Mouse (Mus musculus) layer of hippocampus, adult 9-11 months (tissue): Measurements from ENCODE around the gene 4930432M17Rik.

Source experiments
- DNase-seq: peaks from one replicate; pipeline ENCODE4 v3.0.0; 2022

4930432M17Rik gene

GRCm38 (mm10) chr3:121678935-121679334 lies 8.4 kb downstream of the 4930432M17Rik start:
- DNase-seq, result no peak

DNA sequence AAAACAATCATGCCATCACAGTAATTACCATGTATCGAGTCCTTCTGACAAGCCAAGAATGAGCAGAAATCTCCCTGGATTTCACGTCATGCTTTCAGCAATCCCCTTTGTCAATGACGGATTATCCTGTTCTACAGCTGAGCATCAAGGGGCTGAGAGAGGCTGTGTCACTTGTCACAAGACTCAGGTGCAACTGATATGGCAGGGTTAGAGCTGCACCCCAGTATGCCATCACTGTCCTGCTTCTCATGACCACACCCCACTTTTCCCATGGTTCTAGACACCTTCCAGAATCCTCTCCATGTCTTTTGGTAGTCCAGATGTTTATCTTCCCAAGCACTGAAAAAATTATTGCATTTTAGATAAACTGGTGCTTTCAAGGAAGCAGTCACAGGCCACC lies 8.9 kb downstream of the 4930432M17Rik start:
- no peak for DNase-seq

DNA sequence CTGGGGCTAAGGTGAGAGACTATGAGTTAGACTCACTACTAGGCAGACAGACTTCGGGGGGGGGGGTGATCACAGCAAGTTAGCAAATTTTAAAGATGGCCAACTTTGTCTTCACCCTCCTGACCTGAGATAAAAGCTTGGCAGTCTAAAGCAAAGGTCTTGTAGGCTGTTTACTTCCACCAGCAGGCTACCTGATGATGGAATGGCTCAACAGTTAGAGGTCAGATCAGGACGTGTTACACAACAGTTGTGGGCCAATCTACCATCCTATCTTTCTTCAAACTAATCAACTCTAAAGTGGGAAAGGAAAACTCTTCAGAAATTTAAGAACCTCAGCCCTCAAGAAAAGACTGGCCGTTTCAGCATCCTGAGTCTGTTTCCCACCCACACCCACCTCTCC lies 9.6 kb downstream of the 4930432M17Rik start:
- DNase-seq, result no peak

DNA sequence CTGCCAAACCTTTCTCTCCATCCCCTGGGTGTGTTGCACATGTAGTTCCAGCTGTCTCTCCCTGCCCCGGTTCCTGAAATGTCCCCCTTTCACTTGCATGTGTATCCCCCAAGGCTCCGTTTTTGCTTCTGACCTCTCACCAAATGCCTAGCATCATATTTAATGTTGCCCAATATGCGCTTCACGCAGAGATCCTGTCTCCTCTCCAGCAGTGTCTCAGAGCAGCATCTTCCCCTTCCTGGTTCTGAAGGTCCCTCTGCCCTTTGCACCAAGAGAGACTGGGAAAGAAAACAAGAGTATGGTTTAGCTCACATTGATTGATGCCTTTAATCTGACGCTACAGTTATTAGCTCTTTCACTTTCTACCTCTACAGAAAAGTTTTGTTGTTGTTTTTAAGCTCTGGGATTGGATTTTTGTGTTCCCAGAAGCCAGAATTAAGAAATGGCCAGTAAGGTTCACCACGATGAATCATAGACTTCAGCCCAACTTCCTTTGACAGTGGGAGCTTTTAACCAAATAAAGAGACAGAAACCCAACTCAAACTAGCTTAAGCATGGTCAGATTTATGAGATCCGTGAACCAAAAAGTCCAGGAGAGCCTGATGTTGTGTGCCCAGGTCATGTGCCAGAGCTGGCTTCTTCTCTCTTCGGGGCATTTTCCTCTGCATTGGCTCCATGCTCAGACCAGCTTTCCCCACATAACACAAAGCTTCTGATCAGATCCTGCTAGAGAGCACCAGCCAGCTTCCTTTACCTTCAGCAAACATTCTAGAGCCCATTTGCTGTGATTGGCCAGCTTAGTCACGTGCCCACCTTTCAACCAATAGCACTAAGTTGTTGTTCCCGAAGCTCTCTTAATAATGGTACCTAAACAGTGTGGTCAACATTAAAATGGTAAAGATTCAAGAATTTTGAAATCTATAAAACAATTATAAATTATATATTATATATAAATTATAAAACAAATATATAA lies 12.2 kb downstream of the 4930432M17Rik start:
- no peak for DNase-seq

- DNase-seq, result no peak
Observed at GRCm38 (mm10) chr3:121684552-121684951, 14.0 kb downstream of the 4930432M17Rik start.

DNA sequence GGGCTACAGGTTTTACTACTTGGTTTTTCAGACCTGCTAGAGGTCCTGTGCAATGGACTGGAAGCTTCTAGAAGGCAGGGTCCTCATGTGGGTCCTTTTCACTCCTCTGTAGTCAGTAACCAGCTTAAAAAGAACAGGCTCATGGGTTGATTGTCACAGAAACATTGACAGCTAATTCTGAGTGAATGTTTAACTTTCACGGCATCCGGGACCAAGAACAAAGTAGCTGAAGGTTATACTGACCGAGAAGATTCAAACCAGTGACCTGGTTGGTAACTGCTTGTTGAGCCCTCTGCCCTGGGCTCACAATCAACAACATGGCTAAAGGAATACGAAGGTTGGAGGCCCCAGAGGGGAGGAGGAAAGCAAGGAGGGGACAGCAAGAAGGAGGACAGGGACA lies 14.4 kb downstream of the 4930432M17Rik start:
- DNase-seq, result no peak

- DNase-seq, result no peak
Observed at GRCm38 (mm10) chr3:121685985-121686384, 15.4 kb downstream of the 4930432M17Rik start.

DNA sequence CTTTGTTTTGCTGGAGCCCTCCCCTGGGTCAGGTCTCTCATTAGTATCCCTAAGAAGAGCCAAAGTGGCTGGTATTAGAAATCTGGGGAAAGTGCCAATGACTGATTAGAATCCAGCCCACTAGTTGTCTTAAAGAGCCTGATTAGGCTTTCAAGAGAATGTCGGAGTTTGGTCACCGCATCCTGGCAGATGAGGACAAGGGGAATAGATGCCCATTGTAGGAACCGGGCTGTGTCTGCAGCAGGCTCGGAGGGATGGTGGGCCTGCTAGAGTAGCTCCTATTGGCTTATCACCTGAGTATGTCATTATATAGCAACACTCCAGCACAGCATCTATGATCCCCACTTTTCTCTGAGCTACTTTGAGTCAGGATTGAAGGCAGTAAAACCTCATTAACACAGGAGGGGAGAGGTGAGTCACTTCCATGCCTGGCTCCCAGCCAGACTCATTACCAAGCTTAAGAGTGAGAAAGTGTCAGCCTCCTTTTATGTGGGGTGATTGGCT lies 15.9 kb downstream of the 4930432M17Rik start:
- peak; percentile 28 for DNase-seq

DNA sequence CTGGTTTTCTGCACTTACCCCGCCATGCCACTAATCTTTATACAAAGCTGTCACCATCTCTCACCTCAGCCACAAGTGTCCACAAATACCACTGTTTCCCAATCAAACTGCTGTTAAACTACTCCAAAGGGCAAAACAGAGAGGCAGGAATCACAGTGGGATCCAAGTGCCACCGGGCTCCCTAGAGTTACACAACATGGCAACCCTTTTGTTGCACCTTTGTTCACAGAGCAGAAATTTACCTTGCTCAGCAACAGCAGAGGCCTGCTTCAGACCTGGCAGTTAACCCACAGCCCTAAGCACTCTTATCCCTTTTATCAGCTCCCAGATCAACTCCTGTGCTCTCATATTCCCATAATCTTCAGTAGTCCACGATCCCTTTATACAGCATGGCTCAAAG lies 17.2 kb downstream of the 4930432M17Rik start:
- no peak for DNase-seq

GRCm38 (mm10) chr3:121689029-121689428 lies 18.5 kb downstream of the 4930432M17Rik start:
- no peak for DNase-seq

DNA sequence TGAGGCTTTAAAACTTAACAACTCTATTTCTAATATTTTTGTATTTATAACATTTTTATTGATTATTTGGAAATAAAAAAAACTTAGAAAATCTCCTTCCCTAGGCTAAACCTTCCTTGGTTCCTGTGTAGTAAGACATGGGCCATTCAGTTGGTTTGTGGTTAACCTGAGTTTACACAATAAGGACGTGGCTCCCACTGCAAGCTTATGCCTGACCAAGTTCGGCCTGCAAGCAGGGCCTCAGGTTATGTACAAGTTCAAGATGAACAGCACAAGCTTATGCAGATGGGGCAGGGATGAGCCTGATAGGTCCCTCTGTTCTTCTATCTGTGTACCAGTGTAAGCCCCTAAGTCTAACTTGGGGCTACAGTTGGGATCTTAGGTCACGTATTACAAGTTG lies 19.1 kb downstream of the 4930432M17Rik start:
- no peak for DNase-seq

DNA sequence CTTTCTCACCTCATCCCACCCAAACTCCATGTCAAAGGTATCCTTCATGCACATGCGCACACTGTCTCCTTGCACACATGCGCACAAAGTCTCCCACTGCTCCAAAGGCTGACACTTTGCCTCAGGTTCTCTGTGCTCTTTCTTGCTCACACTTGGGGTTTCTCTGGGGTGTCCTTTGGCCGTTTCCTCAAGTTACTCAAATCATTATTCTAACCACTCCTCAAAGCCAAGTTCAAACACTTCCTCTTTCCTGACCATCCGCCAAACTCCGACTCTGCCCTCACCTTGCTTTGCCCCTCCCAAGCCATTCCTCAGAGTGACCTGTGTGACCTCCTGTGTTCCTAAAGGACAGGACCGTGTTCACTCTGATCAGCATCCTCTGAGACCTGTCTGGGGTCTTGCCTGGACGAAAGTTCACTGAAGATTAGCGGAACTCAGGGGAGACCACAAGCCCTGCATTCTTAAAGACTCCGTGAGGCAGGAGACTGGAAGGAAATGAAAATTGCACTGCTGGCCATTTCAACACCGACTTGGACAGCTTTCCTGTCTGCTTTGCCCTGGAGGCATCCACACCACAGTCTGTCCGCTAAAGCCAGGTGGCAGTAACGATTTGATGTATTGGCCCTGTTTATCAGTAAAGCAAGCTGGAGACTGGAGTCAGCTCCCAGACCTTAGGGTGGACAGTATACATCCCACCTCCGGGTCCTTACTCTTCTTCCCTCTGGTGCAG lies 22.6 kb downstream of the 4930432M17Rik start:
- peak; percentile 61 for DNase-seq

DNA sequence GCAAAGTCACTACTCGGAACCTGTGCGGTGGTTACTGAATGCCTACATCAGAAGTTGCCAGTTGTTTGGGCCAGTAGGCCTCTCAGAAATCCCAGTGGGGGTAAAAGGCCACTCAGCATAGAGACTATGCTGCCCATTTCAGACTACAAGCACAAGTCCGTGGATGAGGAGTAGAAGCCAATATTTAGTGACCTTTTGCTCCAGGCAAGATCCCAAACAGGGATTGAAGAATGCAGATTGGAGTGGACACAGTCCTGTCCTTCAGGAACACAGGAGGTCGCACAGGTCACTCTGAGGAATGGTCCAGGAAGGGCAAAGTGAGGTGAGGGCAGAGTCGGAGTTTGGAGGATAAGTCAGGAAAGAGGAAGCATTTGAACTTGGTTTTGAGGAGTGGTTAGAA lies 23.2 kb downstream of the 4930432M17Rik start:
- DNase-seq, result no peak

DNA sequence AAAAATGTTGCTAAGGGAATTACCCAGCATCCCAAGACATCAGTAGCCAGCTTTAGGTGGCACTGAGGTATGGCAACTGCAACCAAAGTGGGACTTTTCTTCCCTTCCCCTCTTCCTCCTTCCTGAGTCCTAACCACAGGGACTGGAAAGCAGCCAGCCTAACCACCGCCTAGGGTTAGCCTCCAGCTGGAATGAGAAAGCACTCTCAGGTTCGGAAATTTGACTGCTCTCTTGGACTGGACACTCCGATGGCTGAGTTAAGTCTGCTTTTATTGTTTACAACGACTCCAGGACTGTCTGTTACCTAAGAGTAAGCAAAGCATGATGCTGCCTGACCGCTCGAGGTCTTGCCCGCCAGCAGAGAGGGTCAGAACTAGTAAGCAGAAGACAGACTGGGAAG lies 26.6 kb downstream of the 4930432M17Rik start:
- no peak for DNase-seq

DNA sequence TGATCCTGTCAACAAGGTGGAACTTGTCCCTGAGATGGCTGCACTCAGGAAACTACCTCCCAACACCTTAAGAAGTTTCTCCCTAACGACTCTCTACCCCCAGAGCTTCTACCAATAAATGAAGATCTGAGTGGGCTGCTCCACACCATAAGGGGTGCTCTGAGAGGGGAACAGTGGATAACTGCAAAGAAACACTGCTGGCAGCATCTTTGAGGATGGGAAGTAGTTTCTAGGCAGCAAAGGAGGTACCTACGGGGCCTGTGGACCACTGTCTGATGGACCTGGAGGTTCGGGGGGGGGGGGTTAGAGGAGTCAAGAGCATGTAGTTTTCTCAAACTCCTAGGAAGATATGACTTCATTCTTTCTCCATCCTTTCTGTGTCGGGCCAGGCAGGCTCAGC lies 28.8 kb downstream of the 4930432M17Rik start:
- DNase-seq, result no peak

- no peak for DNase-seq
Observed at GRCm38 (mm10) chr3:121699849-121700248, 29.3 kb downstream of the 4930432M17Rik start.

DNA sequence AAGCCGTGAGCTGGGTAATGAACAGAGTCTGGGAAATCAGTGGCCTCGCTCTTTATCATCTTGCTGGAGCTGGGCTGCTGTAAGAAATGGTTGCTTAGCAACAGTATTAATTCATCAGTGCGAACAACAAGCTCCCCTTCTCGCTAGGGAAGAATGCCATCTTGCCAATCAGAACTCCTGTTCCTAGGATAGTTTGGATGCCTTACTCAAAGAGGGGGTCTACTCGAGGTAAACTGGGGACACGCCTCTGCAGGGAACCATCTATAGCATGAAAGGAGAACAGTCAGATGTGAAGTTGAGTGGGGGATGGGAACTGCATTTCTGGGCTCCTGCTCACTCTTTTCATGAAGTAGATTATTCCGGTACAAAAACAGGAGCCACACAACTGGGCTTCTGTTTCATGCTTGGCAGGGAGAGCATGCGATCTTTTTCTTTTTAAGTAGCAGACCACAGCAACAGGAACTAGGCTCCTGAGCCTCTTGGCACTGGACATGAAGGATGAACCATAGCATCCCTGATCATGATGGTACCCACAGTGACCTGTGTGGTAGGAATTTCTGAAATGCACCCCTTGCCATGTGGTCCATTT lies 29.9 kb downstream of the 4930432M17Rik start:
- peak; percentile 71 for DNase-seq

- no peak for DNase-seq
Observed at GRCm38 (mm10) chr3:121703155-121703879, 32.8 kb downstream of the 4930432M17Rik start.

DNA sequence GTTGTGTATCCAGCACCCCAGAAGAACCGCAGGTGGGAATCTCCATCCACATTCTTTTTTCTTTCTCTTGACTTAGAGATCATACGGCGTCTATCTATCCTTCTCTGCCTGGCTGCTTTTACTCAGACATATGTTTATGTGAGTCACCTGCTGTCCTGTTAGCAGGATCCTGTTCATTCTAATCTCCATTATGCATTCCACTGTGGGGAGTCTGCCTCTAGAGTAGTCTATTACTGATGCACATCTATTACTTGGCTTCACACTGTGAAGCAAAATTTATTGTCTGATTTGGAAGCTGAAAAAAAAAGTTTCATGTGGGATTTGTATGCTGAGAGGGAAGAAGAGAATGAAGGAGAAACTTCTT lies 33.3 kb downstream of the 4930432M17Rik start:
- DNase-seq, result no peak

- DNase-seq, result no peak
Observed at GRCm38 (mm10) chr3:121706087-121706486, 35.5 kb downstream of the 4930432M17Rik start.

DNA sequence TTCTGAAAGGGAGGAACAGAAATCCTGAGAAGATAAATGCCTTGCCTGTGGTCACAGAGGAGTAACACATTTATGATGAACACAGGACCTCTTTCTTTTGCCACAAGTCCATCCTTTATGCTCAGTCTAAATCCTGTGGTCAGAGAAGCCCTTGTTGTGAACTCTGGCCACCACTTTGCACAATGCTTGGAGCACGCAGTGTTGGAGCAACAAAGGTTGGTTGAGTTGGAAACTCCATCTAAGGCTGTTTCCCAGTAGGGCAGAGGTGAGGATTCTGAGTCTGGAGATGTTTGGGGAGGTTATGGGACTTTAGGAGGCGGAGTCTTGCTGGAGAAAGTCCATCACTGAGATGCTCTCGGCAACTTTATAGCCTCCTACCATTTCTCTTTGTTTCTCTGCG lies 36.5 kb downstream of the 4930432M17Rik start:
- no peak for DNase-seq

GRCm38 (mm10) chr3:121710894-121711531 lies 40.5 kb downstream of the 4930432M17Rik start:
- DNase-seq, result no peak
